Mouse (Mus musculus): ENCODE measurements at regions not wholly inside any gene's neighbourhood (a gene's known extent, or its start where the extent isn't known, plus 50 kb on each side); places are given as distances from the start of the nearest gene placed in this dataset.

DNA sequence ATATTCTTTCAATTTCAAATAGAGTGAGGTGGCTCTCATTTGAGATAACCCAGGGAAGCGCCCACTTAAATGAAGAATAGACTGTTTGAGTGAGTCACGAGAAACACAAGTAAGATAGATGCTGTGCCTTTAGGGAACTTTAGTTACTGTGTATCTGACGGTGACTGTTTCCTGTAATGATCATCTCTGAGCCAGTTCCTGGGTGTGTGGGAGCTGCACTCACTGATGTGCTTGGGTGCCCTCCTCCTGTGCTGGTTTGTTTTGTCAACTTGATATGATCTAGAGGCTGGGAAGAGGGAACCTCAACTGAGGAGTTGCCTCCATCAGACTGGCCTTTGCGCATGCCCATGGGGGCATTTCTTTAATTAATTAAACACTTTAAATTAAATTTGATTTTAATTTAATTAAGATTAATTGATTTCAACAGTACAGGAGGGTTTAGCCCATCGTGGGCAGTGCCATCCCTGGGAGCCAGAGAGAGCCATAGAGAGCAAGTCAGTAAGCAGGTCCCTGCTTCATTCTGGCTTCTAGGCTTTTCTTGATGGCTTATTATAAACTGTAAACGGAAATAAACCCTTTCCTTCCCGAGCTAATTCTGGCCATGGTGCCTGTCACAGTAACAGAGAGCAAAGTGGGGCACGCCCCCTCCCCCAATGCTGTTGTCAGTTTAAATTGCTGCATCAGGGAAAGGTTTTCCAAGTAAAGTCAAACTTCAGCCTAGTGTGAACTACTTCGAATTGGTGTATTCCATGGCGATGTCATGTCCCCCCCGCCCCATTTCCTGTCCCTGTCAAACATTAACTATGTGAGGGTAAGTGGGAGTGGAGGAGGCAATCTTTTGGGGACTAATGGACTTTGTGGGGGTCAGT lies 202.9 kb upstream of the Id2 start:
- no peak for ATAC-seq (ENCODE audit: insufficient number of reproducible peaks, insufficient read depth, low FRiP score, low TSS enrichment)
- H3K27ac ChIP-seq: no peak overlapping the region
- H3K4me1 ChIP-seq: no peaks in the 10 kb centered on the region
- WGBS: 64% methylated on average over 11 of the region's 11 CpGs
- H3K27me3 ChIP-seq: no peaks in the 10 kb centered on the region
- no peak overlapping the region for H3K4me3 ChIP-seq
- no peak overlapping the region for H3K4me2 ChIP-seq (replicated peaks)
- H3K36me3 ChIP-seq: no peaks in the 10 kb centered on the region
- H3K9me3 ChIP-seq: no peaks in the 10 kb centered on the region
- no peak overlapping the region for H3K9ac ChIP-seq

DNA sequence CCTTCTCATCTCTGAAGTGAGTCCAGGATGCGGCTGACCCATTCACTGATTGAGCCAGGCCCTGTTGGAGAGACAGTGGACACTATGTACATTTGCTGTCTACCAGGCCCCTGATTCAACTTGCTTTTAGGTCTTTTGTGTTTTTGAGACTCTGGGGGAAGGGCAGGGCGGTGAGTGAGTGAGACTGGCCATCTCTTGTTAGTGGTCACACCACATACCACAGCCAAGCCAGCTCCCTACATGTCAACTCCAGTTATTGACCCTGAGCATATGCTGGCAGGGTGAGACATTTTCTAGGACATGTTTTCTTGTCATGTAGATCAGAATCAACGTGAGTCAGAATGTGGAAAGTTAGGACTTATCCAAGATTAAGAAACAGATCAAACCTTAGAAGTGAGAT lies 201.8 kb upstream of the Id2 start:
- 88% methylated on average over 3 of the region's 3 CpGs for WGBS
- Histone ChIP-seq H3K4me2 (replicated peaks) (no peak overlapping the region), H3K4me3 (no peak overlapping the region), H3K4me1 (peaks cover 9% of the 10 kb centered on the region; the same call in 1 of the 2 replicates), H3K9me3 (no peaks in the 10 kb centered on the region), H3K36me3 (no peaks in the 10 kb centered on the region), H3K27me3 (no peaks in the 10 kb centered on the region), H3K27ac (no peak overlapping the region), H3K9ac (no peak overlapping the region)
- no peak for ATAC-seq (ENCODE audit: insufficient number of reproducible peaks, insufficient read depth, low FRiP score, low TSS enrichment)

DNA sequence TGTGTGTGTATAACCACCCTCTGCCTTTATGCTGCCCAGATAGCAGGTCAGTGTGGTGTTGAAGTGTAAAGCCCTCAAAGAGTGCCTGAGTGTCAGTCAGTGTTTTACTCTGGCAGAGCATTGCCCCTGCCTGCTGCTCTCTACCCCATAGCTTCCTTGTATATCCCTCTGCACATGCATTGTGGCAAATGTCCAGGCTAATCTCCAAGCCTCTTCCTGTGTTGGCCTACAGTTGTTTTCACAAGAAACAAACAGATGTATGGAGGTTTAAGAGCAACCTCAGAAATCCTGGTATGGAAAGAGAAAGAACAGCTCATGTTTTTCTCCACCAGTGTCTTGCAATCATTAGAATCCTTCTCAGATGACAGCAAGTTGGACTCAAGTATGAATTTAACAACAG lies 201.0 kb upstream of the Id2 start:
- Histone ChIP-seq H3K9me3 (no peaks in the 10 kb centered on the region), H3K9ac (no peak overlapping the region), H3K27ac (no peak overlapping the region), H3K27me3 (no peaks in the 10 kb centered on the region), H3K4me1 (peaks cover 11% of the 10 kb centered on the region; the same call in 1 of the 2 replicates), H3K4me3 (no peak overlapping the region), H3K4me2 (replicated peaks) (no peak overlapping the region), H3K36me3 (no peaks in the 10 kb centered on the region)
- ATAC-seq (ENCODE audit: insufficient number of reproducible peaks, insufficient read depth, low FRiP score, low TSS enrichment): no peak

DNA sequence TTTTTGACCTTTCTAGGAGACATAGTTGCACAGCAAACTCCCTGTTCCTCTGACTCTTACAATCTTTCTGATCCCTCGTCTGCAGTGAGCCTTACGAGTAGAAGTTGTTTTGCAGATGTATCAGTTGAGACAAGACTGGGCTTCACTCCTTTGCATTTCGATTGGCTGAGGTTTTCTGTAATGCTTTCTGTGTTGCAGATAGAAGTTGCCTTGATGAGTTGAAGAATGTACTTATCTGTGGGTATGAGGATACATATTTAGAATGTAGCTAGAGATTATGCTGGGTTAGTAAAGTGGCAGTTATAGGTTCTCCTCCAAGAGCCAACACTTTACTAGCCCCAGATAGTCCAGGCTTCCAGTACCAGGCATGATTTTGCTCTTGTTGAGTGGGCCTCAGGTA lies 199.7 kb upstream of the Id2 start:
- ATAC-seq (ENCODE audit: insufficient number of reproducible peaks, insufficient read depth, low FRiP score, low TSS enrichment): no peak
- Histone ChIP-seq H3K27me3 (no peaks in the 10 kb centered on the region), H3K27ac (no peak overlapping the region), H3K9ac (no peak overlapping the region), H3K9me3 (no peaks in the 10 kb centered on the region), H3K4me2 (replicated peaks) (no peak overlapping the region), H3K4me1 (peaks cover 11% of the 10 kb centered on the region; the same call in 1 of the 2 replicates), H3K4me3 (no peak overlapping the region), H3K36me3 (no peaks in the 10 kb centered on the region)
- WGBS: 87% methylated on average over 3 of the region's 3 CpGs

DNA sequence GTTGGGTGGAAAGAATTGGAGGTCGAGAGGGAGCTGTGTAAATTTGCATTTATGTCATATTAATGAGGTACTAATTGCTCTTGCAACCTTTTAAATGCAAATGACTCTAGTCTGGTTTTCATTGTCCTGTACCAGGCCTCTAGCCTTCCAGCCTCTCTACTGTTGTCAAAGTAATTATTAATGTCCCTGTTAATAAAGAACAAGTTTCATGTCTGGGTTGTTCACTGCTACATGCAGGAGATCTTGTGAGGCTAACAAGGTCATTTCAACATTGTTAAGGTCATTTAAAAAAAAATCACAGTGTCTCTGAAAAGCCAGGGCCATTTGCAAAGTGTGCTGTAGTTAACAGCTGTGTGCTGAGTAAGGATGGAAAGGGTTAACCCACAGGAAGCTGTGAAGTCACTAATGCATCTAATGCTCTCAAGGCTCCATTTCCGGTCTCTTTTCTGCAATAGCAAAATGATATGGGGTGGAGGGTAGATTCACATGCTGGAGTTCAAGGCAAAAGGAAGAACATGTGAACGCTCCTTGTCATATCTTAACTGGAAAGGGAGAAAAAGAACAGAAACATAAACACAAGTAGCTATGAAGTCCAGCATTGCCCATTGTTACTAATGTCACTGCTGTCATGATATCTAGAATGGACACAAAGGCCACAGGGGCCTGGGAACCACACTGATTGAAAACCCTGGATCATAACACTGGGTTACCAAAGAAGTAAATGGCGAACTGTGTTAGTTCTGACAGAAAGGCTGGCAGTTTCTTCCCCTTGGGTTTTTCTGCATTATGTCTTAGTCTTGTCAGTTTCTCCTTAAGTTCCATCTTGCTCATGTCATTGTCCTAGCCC lies 197.5 kb upstream of the Id2 start:
- peaks cover 11% of the 10 kb centered on the region; the same call in 1 of the 2 replicates for H3K4me1 ChIP-seq
- no peak overlapping the region for H3K27ac ChIP-seq
- no peaks in the 10 kb centered on the region for H3K36me3 ChIP-seq
- H3K4me2 ChIP-seq (replicated peaks): no peak overlapping the region
- H3K9ac ChIP-seq: no peak overlapping the region
- H3K27me3 ChIP-seq: no peaks in the 10 kb centered on the region
- no peaks in the 10 kb centered on the region for H3K9me3 ChIP-seq
- no peak for ATAC-seq (ENCODE audit: insufficient number of reproducible peaks, insufficient read depth, low FRiP score, low TSS enrichment)
- H3K4me3 ChIP-seq: no peak overlapping the region
- 46% methylated on average over 4 of the region's 4 CpGs for WGBS

DNA sequence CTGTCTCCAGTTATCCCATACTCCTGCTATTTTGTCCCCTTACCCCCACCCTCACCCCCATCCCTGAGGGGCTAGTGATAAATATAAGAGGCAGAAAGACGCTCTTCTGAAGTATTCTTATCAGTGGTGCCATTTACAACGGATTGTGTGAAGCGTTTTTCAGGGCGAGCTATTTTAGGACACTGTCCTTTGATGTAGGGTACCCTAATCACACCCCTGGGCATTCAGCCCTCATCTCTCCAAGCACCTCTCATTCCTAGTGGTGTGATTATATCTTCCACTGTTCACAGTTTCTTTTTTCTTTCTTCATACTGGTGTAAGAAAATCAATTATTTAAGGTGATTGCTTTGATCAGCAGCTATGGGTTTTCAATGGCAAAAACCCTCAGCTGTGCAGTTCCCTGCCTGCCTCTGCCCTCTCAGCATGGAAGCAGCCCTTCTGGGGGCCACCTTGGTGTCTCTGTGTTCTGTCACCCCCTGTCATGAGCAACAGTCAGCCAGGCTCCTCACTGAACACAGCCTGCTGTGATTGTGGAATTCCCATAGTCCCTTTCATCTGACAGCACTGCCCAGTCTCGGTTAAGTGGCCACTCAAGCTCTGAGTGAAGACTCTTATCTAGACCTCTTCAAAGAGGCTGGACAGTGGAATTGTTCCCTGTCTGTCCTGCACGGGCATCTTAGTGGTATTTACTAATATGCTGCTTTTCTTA lies 196.7 kb upstream of the Id2 start:
- 48% methylated on average over 6 of the region's 6 CpGs for WGBS
- Histone ChIP-seq H3K4me1 (peaks cover 11% of the 10 kb centered on the region; the same call in 1 of the 2 replicates), H3K9me3 (no peaks in the 10 kb centered on the region), H3K9ac (no peak overlapping the region), H3K36me3 (no peaks in the 10 kb centered on the region), H3K27me3 (no peaks in the 10 kb centered on the region), H3K4me2 (replicated peaks) (no peak overlapping the region), H3K4me3 (no peak overlapping the region), H3K27ac (no peak overlapping the region)
- ATAC-seq (ENCODE audit: insufficient number of reproducible peaks, insufficient read depth, low FRiP score, low TSS enrichment): no peak

DNA sequence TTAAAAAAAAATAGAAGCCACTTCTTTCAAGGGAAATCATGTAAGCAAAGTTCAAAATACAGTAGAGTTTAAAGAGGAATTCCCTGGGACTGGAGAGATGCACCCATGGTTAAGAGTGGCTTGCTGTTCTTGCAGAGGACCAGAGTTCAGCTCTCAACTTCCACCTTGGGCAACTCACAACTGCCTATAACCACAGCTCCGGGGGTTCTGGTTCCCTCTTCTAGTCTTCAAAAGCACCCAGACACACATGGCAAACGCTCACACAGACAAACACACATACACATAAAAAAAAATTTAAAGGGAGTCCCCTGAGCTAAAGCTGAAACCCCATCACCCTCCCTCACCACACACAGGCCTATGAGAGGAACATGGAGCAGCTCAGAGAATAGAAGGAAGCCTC lies 192.4 kb upstream of the Id2 start:
- Histone ChIP-seq H3K4me3 (no peak overlapping the region), H3K4me2 (replicated peaks) (no peak overlapping the region), H3K9me3 (no peaks in the 10 kb centered on the region), H3K36me3 (no peaks in the 10 kb centered on the region), H3K9ac (no peak overlapping the region), H3K4me1 (peaks cover 7% of the 10 kb centered on the region; the same call in 1 of the 2 replicates), H3K27ac (no peak overlapping the region), H3K27me3 (no peaks in the 10 kb centered on the region)
- ATAC-seq (ENCODE audit: insufficient number of reproducible peaks, insufficient read depth, low FRiP score, low TSS enrichment): no peak
- 76% methylated on average over 2 of the region's 2 CpGs for WGBS

DNA sequence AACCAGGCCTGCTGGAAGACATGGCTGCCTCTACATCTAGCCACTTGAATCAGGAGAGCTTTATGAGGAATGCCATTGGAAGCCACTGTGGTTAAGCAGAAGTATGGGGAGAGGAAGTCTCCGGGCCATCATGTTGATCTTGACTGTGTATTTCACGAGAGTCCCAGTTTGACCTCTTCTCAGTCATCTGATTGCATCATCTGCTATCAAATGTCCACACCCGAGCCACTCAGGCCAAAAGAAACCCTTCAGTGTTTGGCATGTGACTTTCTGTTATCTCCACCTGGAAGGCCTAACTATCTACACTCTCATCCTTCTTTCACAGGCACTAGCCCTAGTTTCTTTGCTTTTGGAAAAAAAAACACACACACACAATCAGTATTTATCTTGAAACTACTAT lies 186.9 kb upstream of the Id2 start:
- Histone ChIP-seq H3K4me2 (replicated peaks) (no peak overlapping the region), H3K4me1 (no peaks in the 10 kb centered on the region), H3K36me3 (no peaks in the 10 kb centered on the region), H3K27ac (no peak overlapping the region), H3K27me3 (no peaks in the 10 kb centered on the region), H3K9ac (no peak overlapping the region), H3K9me3 (no peaks in the 10 kb centered on the region), H3K4me3 (no peak overlapping the region)
- 73% methylated on average over 3 of the region's 3 CpGs for WGBS
- ATAC-seq (ENCODE audit: insufficient number of reproducible peaks, insufficient read depth, low FRiP score, low TSS enrichment): no peak

DNA sequence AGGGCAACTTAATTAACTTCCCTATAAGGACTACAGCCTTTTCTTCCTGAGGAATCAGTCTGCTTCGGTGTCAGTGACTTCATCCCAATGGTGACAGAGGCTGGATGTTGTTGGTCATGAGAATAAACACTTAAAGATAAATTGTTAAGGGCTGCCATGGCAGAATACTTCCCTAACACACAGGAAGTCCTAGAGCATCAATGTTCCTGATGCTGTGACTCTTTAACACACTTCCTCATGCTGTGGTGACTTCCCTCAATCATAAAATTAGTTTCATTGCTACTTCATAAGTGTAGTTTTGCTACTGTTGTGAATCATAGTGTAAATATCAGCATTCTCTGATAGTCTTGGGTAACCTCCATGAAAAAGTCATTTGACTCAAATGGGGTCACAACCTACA lies 184.5 kb upstream of the Id2 start:
- Histone ChIP-seq H3K4me1 (no peaks in the 10 kb centered on the region), H3K27ac (no peak overlapping the region), H3K36me3 (no peaks in the 10 kb centered on the region), H3K4me3 (no peak overlapping the region), H3K27me3 (no peaks in the 10 kb centered on the region), H3K9ac (no peak overlapping the region), H3K9me3 (no peaks in the 10 kb centered on the region), H3K4me2 (replicated peaks) (no peak overlapping the region)
- 91% methylated on average over 1 of the region's 1 CpGs for WGBS
- ATAC-seq (ENCODE audit: insufficient number of reproducible peaks, insufficient read depth, low FRiP score, low TSS enrichment): no peak

DNA sequence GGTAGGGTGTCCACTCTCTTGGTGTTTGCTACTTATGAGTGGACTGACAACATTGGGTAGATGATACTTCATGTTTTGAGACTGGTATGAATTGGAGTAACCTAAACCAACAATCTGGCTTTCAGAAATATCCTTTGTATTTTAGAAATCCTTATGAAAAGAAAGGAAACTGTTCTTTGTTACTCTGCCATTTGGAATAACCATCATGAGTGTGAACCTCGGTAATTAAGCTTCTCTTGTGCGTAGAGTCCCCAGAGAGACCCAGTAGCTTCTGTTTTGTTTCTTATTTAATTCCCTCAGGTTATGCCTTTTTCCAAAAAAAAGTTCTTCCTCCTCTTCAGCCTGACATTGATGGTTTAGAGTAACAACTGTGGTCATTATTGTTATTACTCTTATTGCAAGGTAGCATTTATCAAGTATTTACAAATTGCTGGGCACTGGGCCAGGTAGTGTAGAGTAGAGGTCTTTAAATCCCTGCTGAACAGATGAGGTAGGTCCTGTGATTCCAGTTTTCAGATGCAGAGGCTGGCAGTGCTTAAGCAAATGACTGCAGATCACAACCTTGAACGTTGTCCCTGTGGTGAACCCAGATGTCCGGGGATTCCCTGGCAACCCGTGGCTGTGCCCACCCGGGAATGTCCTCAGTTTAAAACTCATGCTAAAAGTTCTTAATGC lies 176.8 kb upstream of the Id2 start:
- Histone ChIP-seq H3K27me3 (no peaks in the 10 kb centered on the region), H3K4me1 (peaks cover 20% of the 10 kb centered on the region), H3K4me3 (no peak overlapping the region), H3K9ac (no peak overlapping the region), H3K4me2 (replicated peaks) (no peak overlapping the region), H3K36me3 (no peaks in the 10 kb centered on the region), H3K27ac (no peak overlapping the region), H3K9me3 (peaks cover 4% of the 10 kb centered on the region; the same call in 1 of the 2 replicates)
- 57% methylated on average over 6 of the region's 6 CpGs for WGBS
- no peak for ATAC-seq (ENCODE audit: insufficient number of reproducible peaks, insufficient read depth, low FRiP score, low TSS enrichment)

DNA sequence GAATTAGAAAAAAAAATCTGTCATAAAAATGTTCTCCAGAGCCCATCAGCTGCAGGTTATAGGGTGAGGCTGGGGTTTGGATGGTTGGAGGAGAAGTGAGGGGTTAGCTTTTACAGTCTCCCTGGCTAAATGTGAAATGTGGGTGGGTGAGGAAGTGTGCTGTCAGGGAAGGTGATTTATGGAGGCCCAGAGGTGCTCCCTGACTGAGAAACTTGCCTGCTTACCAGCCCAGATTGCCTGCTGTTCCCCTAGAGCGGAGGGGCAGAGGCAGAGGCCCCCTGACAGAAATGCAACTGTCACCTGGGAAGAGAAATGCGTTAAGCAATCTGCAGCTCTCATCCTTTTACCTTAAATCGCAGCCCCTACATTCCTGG lies 175.8 kb upstream of the Id2 start:
- Histone ChIP-seq H3K4me1 (peaks cover 20% of the 10 kb centered on the region), H3K9ac (no peak overlapping the region), H3K4me2 (replicated peaks) (no peak overlapping the region), H3K27ac (no peak overlapping the region), H3K36me3 (no peaks in the 10 kb centered on the region), H3K9me3 (peaks cover 4% of the 10 kb centered on the region; the same call in 1 of the 2 replicates), H3K4me3 (no peak overlapping the region), H3K27me3 (no peaks in the 10 kb centered on the region)
- WGBS: 76% methylated on average over 3 of the region's 3 CpGs
- ATAC-seq (ENCODE audit: insufficient number of reproducible peaks, insufficient read depth, low FRiP score, low TSS enrichment): no peak

All from embryonic facial prominence, embryonic 12.5 days (tissue).